Mouse (Mus musculus) C2C12 (cell line): ENCODE measurements around the gene Pds5b. TPM values are rescaled to one million over a fixed set of nuclear protein-coding genes. Genes with fewer than 3 reads are reported as not detected.

Source experiments
- H3K27me3 ChIP-seq: one replicate; pipeline ENCODE4 v1.6.1; 2011; ENCODE audit not compliant: control insufficient read depth, insufficient read depth, insufficient read length
- H3K36me3 ChIP-seq: one replicate; pipeline ENCODE4 v1.6.1; 2011; ENCODE audit not compliant: control insufficient read depth, insufficient read depth
- H3K4me3 ChIP-seq: one replicate; pipeline ENCODE4 v1.5.1; 2011; ENCODE audit warnings: mild to moderate bottlenecking, control low read depth; ENCODE audit not compliant: poor library complexity, insufficient read depth, severe bottlenecking
- H3K79me2 ChIP-seq: one replicate; pipeline ENCODE4 v1.6.1; 2011; ENCODE audit not compliant: control insufficient read depth, insufficient read depth
- H3K79me3 ChIP-seq: one replicate; pipeline ENCODE4 v1.6.1; 2011; ENCODE audit warnings: low read depth, control low read depth
- H3ac ChIP-seq: one replicate; pipeline ENCODE3; 2011; ENCODE audit warnings: low read depth; ENCODE audit not compliant: control insufficient read depth, insufficient read length
- CEBPB ChIP-seq: IDR thresholded peaks from one replicate; pipeline ENCODE4 v1.6.1; 2011; ENCODE audit warnings: low read depth, mild to moderate bottlenecking, control low read depth, moderate library complexity
- CTCF ChIP-seq: IDR thresholded peaks from one replicate; pipeline ENCODE4 v1.5.1; 2011; ENCODE audit not compliant: control insufficient read depth, insufficient read depth, insufficient read length
- FOSL1 ChIP-seq: IDR thresholded peaks from one replicate; pipeline ENCODE4 v1.8.0; 2011; ENCODE audit warnings: mild to moderate bottlenecking, low read length; ENCODE audit not compliant: poor library complexity, insufficient read depth, severe bottlenecking
- MAX ChIP-seq: IDR thresholded peaks from one replicate; pipeline ENCODE4 v1.6.1; 2011; ENCODE audit warnings: mild to moderate bottlenecking, control low read depth
- MYOD1 ChIP-seq: IDR thresholded peaks from one replicate; pipeline ENCODE4 v1.6.1; 2011; ENCODE audit warnings: low read depth; ENCODE audit not compliant: control insufficient read depth, insufficient read length
- MYOG ChIP-seq: IDR thresholded peaks from one replicate; pipeline ENCODE4 v1.6.1; 2011; ENCODE audit not compliant: control insufficient read depth, insufficient read length; ENCODE audit errors: extremely low read depth
- USF1 ChIP-seq: IDR thresholded peaks from one replicate; pipeline ENCODE4 v1.6.1; 2011; ENCODE audit warnings: low read depth, mild to moderate bottlenecking, control low read depth, moderate library complexity
- polyA plus RNA-seq: library from polyadenylated mRNA; unstranded; fragments of >200 nt; fragmentation: generic; extraction: Trizol; gene quantifications from one replicate; pipeline ENCODE4 v1.2.1, GENCODE M21; 2012; ENCODE audit warnings: missing spikeins

Pds5b gene
- polyA plus RNA-seq, 1 experiment, result 7.9 TPM

GRCm38 (mm10) chr5:150822781-150823180 lies 149.2 kb downstream of the Pds5b start:
- Histone ChIP-seq H3K79me3 (no peaks in the 10 kb centered on the region), H3K36me3 (no peaks in the 10 kb centered on the region), H3K4me3 (no peak overlapping the region), H3K79me2 (no peaks in the 10 kb centered on the region), H3K27me3 (no peaks in the 10 kb centered on the region), H3ac (no peak overlapping the region)
- no peak for TF ChIP-seq FOSL1
- TF ChIP-seq CTCF, result no peak
- no peak for TF ChIP-seq CEBPB

- Histone ChIP-seq H3K27me3 (no peaks in the 10 kb centered on the region), H3K79me2 (no peaks in the 10 kb centered on the region), H3K4me3 (no peak overlapping the region), H3K79me3 (no peaks in the 10 kb centered on the region), H3ac (no peak overlapping the region), H3K36me3 (no peaks in the 10 kb centered on the region)
- TF ChIP-seq MYOG (no peak), MYOD1 (no peak), CEBPB (no peak), FOSL1 (no peak), USF1 (no peak)
Measured at GRCm38 (mm10) chr5:150823361-150823760, 149.8 kb downstream of the Pds5b start.

- TF ChIP-seq MYOG (no peak), USF1 (no peak), MAX (no peak), MYOD1 (no peak), FOSL1 (no peak), CEBPB (no peak)
- Histone ChIP-seq H3K27me3 (no peaks in the 10 kb centered on the region), H3K79me3 (no peaks in the 10 kb centered on the region), H3K4me3 (no peak overlapping the region), H3K79me2 (no peaks in the 10 kb centered on the region), H3ac (no peak overlapping the region), H3K36me3 (no peaks in the 10 kb centered on the region)
Measured at GRCm38 (mm10) chr5:150829499-150829898, 156.0 kb downstream of the Pds5b start.

GRCm38 (mm10) chr5:150830718-150831117 lies 157.2 kb downstream of the Pds5b start:
- Histone ChIP-seq H3K4me3 (no peak overlapping the region), H3ac (no peak overlapping the region), H3K27me3 (no peaks in the 10 kb centered on the region), H3K79me3 (no peaks in the 10 kb centered on the region), H3K79me2 (no peaks in the 10 kb centered on the region), H3K36me3 (no peaks in the 10 kb centered on the region)
- TF ChIP-seq CTCF (no peak), MYOG (no peak), MYOD1 (no peak), FOSL1 (no peak), CEBPB (no peak), MAX (no peak), USF1 (no peak)

GRCm38 (mm10) chr5:150836782-150837181 lies 163.2 kb downstream of the Pds5b start:
- no peak overlapping the region for H3K4me3 ChIP-seq
- no peaks in the 10 kb centered on the region for H3K27me3 ChIP-seq
- H3ac ChIP-seq, result no peak overlapping the region
- H3K79me3 ChIP-seq, result no peaks in the 10 kb centered on the region
- no peak for TF ChIP-seq FOSL1
- no peak for TF ChIP-seq CTCF
- no peak for TF ChIP-seq MYOD1
- no peaks in the 10 kb centered on the region for H3K79me2 ChIP-seq
- no peaks in the 10 kb centered on the region for H3K36me3 ChIP-seq

GRCm38 (mm10) chr5:150839688-150840541 lies 166.4 kb downstream of the Pds5b start:
- Histone ChIP-seq H3ac (no peak overlapping the region), H3K36me3 (no peaks in the 10 kb centered on the region), H3K27me3 (no peaks in the 10 kb centered on the region), H3K4me3 (no peak overlapping the region), H3K79me2 (no peaks in the 10 kb centered on the region), H3K79me3 (no peaks in the 10 kb centered on the region)
- TF ChIP-seq MYOD1, result no peak
- TF ChIP-seq FOSL1, result no peak
- no peak for TF ChIP-seq CEBPB
- no peak for TF ChIP-seq CTCF
- no peak for TF ChIP-seq MYOG
- TF ChIP-seq USF1, result no peak
- no peak for TF ChIP-seq MAX
